Mouse (Mus musculus) heart, postnatal 36 days (tissue): Measurements from ENCODE around the gene Zmynd15. TPM values are rescaled to one million over a fixed set of nuclear protein-coding genes. Genes with fewer than 3 reads are reported as not detected.
"Not testable (repeated sequence)": the region's sequence is repeated elsewhere in the genome, so short reads cannot be mapped to it uniquely, and the experiment has no call there.

Experiments
- DNase-seq, 2 experiments: peaks; one replicate each; pipeline ENCODE4 v3.0.0; 2021 to 2022
- intact Hi-C: fragments of 180-260 bp; cut with DNase I; formaldehyde crosslinking; loops from one replicate; pipeline ENCODE4 v1.15.1; 2025
- total RNA-seq, 2 experiments: library from RNA; stranded (reverse); gene quantifications; 2 replicates each; pipeline ENCODE4 v1.2.3; 2021

Zmynd15 gene
- total RNA-seq = 1 to 10 TPM; 1.8 to 2.2 TPM

GRCm38 (mm10) chr11:70458688-70459600 lies at the start of gene Zmynd15:
TSS of gene Zmynd15 (plus strand) at chr11:70459433.
- DNase-seq = no peak
- intact Hi-C loops = no loop called here

GRCm38 (mm10) chr11:70409594-70410296 lies 49.5 kb upstream of the Zmynd15 start, which contains the start of gene Pelp1:
TSS of gene Pelp1 (minus strand) at chr11:70410031.
- peak; percentile 82 to 91 for DNase-seq
- intact Hi-C loops = no loop called here

- intact Hi-C loops = no loop called here
Measured at GRCm38 (mm10) chr11:70410297-70410643, 49.0 kb upstream of the Zmynd15 start.

GRCm38 (mm10) chr11:70412591-70412990 lies 46.6 kb upstream of the Zmynd15 start:
- intact Hi-C loops = no loop called here
- no peak for DNase-seq

More at GRCm38 (mm10) chr11:70410297-70410643, 49.0 kb upstream of the Zmynd15 start:
- DNase-seq = no peak

GRCm38 (mm10) chr11:70413961-70414360 lies 45.3 kb upstream of the Zmynd15 start:
- peak; percentile 74 to 82 for DNase-seq
- intact Hi-C loops = loop anchor here (1.0 kb wide), 1 partner anchor 92 kb away; no protein-coding TSS in a partner anchor

- intact Hi-C loops = no loop called here
- DNase-seq = no peak
Measured at GRCm38 (mm10) chr11:70418199-70418598, 41.0 kb upstream of the Zmynd15 start.

GRCm38 (mm10) chr11:70419486-70419885 lies 39.7 kb upstream of the Zmynd15 start:
- no peak for DNase-seq
- intact Hi-C loops = no loop called here

GRCm38 (mm10) chr11:70426598-70426997 lies 32.6 kb upstream of the Zmynd15 start:
- DNase-seq, intact Hi-C loops: not testable (repeated sequence)

- intact Hi-C loops = loop anchor here (1.0 to 5.0 kb wide), 3 partner anchors 75 to 326 kb away; no protein-coding TSS in a partner anchor
- no peak for DNase-seq
Measured at GRCm38 (mm10) chr11:70431574-70431973, 27.7 kb upstream of the Zmynd15 start.

- DNase-seq = peak; percentile 98
- intact Hi-C loops = loop anchor here (5.0 kb wide), 2 partner anchors 175 to 325 kb away; no protein-coding TSS in a partner anchor
Measured at GRCm38 (mm10) chr11:70432048-70432894, 27.0 kb upstream of the Zmynd15 start, which contains the start of gene Arrb2. TSS of gene Arrb2 (plus strand) at chr11:70432635.

GRCm38 (mm10) chr11:70432895-70433568 lies 26.2 kb upstream of the Zmynd15 start:
- DNase-seq = peak in 1 of 2 experiments; percentile 39
- intact Hi-C loops = loop anchor here (1.0 to 5.0 kb wide), 3 partner anchors 17 to 324 kb away; no protein-coding TSS in a partner anchor

- intact Hi-C loops = loop anchor here (1.0 to 5.0 kb wide), 3 partner anchors 17 to 324 kb away; no protein-coding TSS in a partner anchor
- DNase-seq = no peak
Measured at GRCm38 (mm10) chr11:70433569-70433943, 25.7 kb upstream of the Zmynd15 start.

GRCm38 (mm10) chr11:70433951-70434350 lies 25.3 kb upstream of the Zmynd15 start:
- intact Hi-C loops = loop anchor here (1.0 to 5.0 kb wide), 3 partner anchors 16 to 323 kb away; no protein-coding TSS in a partner anchor
- DNase-seq = peak in 1 of 2 experiments; percentile 10

GRCm38 (mm10) chr11:70435476-70435875 lies 23.8 kb upstream of the Zmynd15 start:
- intact Hi-C loops = no loop called here
- DNase-seq = no peak

- no peak for DNase-seq
- intact Hi-C loops = no loop called here
Measured at GRCm38 (mm10) chr11:70437426-70437825, 21.8 kb upstream of the Zmynd15 start.

- no peak for DNase-seq
- intact Hi-C loops = no loop called here
Measured at GRCm38 (mm10) chr11:70438728-70439374, 20.4 kb upstream of the Zmynd15 start.

GRCm38 (mm10) chr11:70440637-70441036 lies 18.6 kb upstream of the Zmynd15 start:
- intact Hi-C loops = no loop called here
- no peak for DNase-seq

- no peak for DNase-seq
- intact Hi-C loops = no loop called here
Measured at GRCm38 (mm10) chr11:70441882-70442281, 17.4 kb upstream of the Zmynd15 start.

GRCm38 (mm10) chr11:70443964-70444363 lies 15.3 kb upstream of the Zmynd15 start:
- intact Hi-C loops = no loop called here
- no peak for DNase-seq
